Mouse (Mus musculus): ENCODE results near the gene Stk38l. TPM values are rescaled to one million over a fixed set of nuclear protein-coding genes. Genes with fewer than 3 reads are reported as not detected.
A peak's percentile ranks its signal among the peaks of the same experiment; 100 is the strongest.

Stk38l gene
- polyA plus RNA-seq, 1 experiment: not detected

GRCm38 (mm10) chr6:146697767-146698166, 27.0 kb upstream of the Stk38l start:
- Histone ChIP-seq H3K4me3 (ENCODE audit: insufficient read depth, low read depth, low read length) (no peak overlapping the region), H3K27ac (ENCODE audit: insufficient read depth, low read depth, low read length) (peak overlapping the region; percentile 92), H3K4me1 (ENCODE audit: control insufficient read depth, insufficient read depth, low read length) (peaks cover 19% of the 10 kb centered on the region)
- TF ChIP-seq POLR2A (IDR thresholded peaks at IDR 0.05; ENCODE audit: insufficient read depth, low read depth, low read length) (no peak), CTCF (IDR thresholded peaks at IDR 0.05; ENCODE audit: insufficient read depth, low read depth, low read length) (no peak)
- WGBS: 17% methylated on average over 5 of the region's 5 CpGs

DNA sequence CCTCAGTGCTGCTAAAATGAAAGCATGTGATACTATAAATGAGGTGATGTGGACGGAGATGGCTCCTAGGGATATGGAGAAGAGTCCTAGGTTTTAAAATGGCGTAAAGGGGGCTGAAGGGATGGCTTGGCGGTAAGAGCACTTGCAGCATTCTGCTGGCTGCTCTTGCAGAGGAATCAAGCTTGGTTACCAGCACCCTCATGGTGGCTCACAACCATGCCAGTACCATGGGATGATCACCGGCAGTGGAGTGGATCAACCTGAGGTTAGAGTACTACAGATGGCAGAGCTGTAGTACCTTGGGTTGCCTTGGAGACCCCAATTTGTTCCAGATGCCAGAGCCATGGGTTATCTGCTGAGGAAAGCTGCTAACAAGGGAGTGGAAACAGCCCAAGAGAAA, 26.4 kb upstream of the Stk38l start:
- WGBS: 80% methylated on average over 4 of the region's 4 CpGs
- TF ChIP-seq POLR2A (IDR thresholded peaks at IDR 0.05; ENCODE audit: insufficient read depth, low read depth, low read length) (no peak), CTCF (IDR thresholded peaks at IDR 0.05; ENCODE audit: insufficient read depth, low read depth, low read length) (no peak)
- no peak overlapping the region for H3K4me3 ChIP-seq (ENCODE audit: insufficient read depth, low read depth, low read length)
- peak overlapping the region; percentile 62 for H3K27ac ChIP-seq (ENCODE audit: insufficient read depth, low read depth, low read length)
- H3K4me1 ChIP-seq (ENCODE audit: control insufficient read depth, insufficient read depth, low read length): peaks cover 19% of the 10 kb centered on the region

GRCm38 (mm10) chr6:146700461-146700860, 24.3 kb upstream of the Stk38l start:
- Histone ChIP-seq H3K4me3 (ENCODE audit: insufficient read depth, low read depth, low read length) (no peak overlapping the region), H3K27ac (ENCODE audit: insufficient read depth, low read depth, low read length) (no peak overlapping the region), H3K4me1 (ENCODE audit: control insufficient read depth, insufficient read depth, low read length) (peaks cover 16% of the 10 kb centered on the region)
- WGBS: 95% methylated on average over 1 of the region's 1 CpGs
- TF ChIP-seq CTCF (IDR thresholded peaks at IDR 0.05; ENCODE audit: insufficient read depth, low read depth, low read length): no peak
- TF ChIP-seq POLR2A (IDR thresholded peaks at IDR 0.05; ENCODE audit: insufficient read depth, low read depth, low read length): no peak

- Histone ChIP-seq H3K4me1 (ENCODE audit: control insufficient read depth, insufficient read depth, low read length) (peaks cover 8% of the 10 kb centered on the region; the same call in 1 of the 2 replicates), H3K27ac (ENCODE audit: insufficient read depth, low read depth, low read length) (no peak overlapping the region), H3K4me3 (ENCODE audit: insufficient read depth, low read depth, low read length) (no peak overlapping the region)
- WGBS: 70% methylated on average over 11 of the region's 11 CpGs
- TF ChIP-seq CTCF (IDR thresholded peaks at IDR 0.05; ENCODE audit: insufficient read depth, low read depth, low read length) (no peak), POLR2A (IDR thresholded peaks at IDR 0.05; ENCODE audit: insufficient read depth, low read depth, low read length) (no peak)
Measured at GRCm38 (mm10) chr6:146702126-146702881, 22.5 kb upstream of the Stk38l start.

DNA sequence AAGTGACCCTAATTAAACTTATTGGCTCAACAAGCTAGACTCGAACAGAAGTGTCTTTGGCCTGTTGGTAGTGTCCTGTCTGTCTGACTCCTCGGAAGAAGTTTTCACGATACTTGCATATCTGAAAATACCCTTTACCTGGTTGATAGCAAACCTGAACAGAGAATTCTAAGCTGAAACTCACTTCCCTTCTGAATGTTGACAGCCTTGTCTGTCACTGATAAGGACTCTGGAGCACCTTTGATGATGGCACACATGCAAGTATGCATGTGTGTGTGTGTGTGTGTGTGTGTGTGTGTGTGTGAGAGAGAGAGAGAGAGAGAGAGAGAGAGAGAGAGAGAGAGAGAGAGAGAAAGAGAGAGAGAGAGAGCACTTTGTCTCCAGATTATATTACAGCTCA, 21.4 kb upstream of the Stk38l start:
- H3K4me1 ChIP-seq (ENCODE audit: control insufficient read depth, insufficient read depth, low read length): peaks cover 4% of the 10 kb centered on the region; the same call in 1 of the 2 replicates
- 90% methylated on average over 3 of the region's 3 CpGs for WGBS
- no peak overlapping the region for H3K4me3 ChIP-seq (ENCODE audit: insufficient read depth, low read depth, low read length)
- TF ChIP-seq CTCF (IDR thresholded peaks at IDR 0.05; ENCODE audit: insufficient read depth, low read depth, low read length) (no peak), POLR2A (IDR thresholded peaks at IDR 0.05; ENCODE audit: insufficient read depth, low read depth, low read length) (no peak)
- H3K27ac ChIP-seq (ENCODE audit: insufficient read depth, low read depth, low read length): no peak overlapping the region

DNA sequence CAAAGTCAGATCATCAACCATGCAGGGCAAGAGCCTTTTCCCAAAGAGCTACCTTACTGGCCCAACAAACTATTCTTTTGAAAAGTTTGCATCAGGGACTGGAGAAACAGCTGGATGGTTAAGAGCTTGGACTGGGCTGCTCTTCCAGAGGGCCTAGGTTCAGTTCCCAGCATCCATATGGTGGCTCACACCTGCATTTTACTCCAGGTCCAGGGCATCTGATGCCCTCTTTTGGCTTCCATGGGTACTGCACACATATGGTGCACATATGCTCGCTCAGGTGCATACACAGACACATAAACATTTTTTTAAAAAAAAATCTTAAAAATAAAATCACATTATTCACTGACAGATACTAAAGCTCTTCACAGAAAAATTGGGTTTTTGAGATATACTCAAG, 19.2 kb upstream of the Stk38l start:
- no peak for TF ChIP-seq POLR2A (IDR thresholded peaks at IDR 0.05; ENCODE audit: insufficient read depth, low read depth, low read length)
- no peak for TF ChIP-seq CTCF (IDR thresholded peaks at IDR 0.05; ENCODE audit: insufficient read depth, low read depth, low read length)
- Histone ChIP-seq H3K27ac (ENCODE audit: insufficient read depth, low read depth, low read length) (no peak overlapping the region), H3K4me3 (ENCODE audit: insufficient read depth, low read depth, low read length) (no peak overlapping the region), H3K4me1 (ENCODE audit: control insufficient read depth, insufficient read depth, low read length) (no peaks in the 10 kb centered on the region)
- 95% methylated on average over 1 of the region's 1 CpGs for WGBS

GRCm38 (mm10) chr6:146719606-146720005, 5.2 kb upstream of the Stk38l start:
- Histone ChIP-seq H3K4me1 (ENCODE audit: control insufficient read depth, insufficient read depth, low read length) (no peaks in the 10 kb centered on the region), H3K4me3 (ENCODE audit: insufficient read depth, low read depth, low read length) (no peak overlapping the region), H3K27ac (ENCODE audit: insufficient read depth, low read depth, low read length) (no peak overlapping the region)
- TF ChIP-seq POLR2A (IDR thresholded peaks at IDR 0.05; ENCODE audit: insufficient read depth, low read depth, low read length) (no peak), CTCF (IDR thresholded peaks at IDR 0.05; ENCODE audit: insufficient read depth, low read depth, low read length) (no peak)
- WGBS: 91% methylated on average over 1 of the region's 1 CpGs

GRCm38 (mm10) chr6:146723805-146724204, 990 bp upstream of the Stk38l start:
- H3K27ac ChIP-seq (ENCODE audit: insufficient read depth, low read depth, low read length): no peak overlapping the region
- WGBS: 86% methylated on average over 3 of the region's 3 CpGs

GRCm38 (mm10) chr6:146725384-146725791, 593 bp downstream of the Stk38l start:
- Histone ChIP-seq H3K27ac (ENCODE audit: insufficient read depth, low read depth, low read length) (peak overlapping the region; percentile 47; the same call in 1 of the 2 replicates), H3K4me1 (ENCODE audit: control insufficient read depth, insufficient read depth, low read length) (no peaks in the 10 kb centered on the region), H3K4me3 (ENCODE audit: insufficient read depth, low read depth, low read length) (peak overlapping the region; percentile 86)
- TF ChIP-seq POLR2A (IDR thresholded peaks at IDR 0.05; ENCODE audit: insufficient read depth, low read depth, low read length): no peak
- TF ChIP-seq CTCF (IDR thresholded peaks at IDR 0.05; ENCODE audit: insufficient read depth, low read depth, low read length): no peak
- under 1% methylated on average over 30 of the region's 30 CpGs for WGBS

More at GRCm38 (mm10) chr6:146723805-146724204, 990 bp upstream of the Stk38l start:
- no peak for TF ChIP-seq POLR2A (IDR thresholded peaks at IDR 0.05; ENCODE audit: insufficient read depth, low read depth, low read length)
- no peak for TF ChIP-seq CTCF (IDR thresholded peaks at IDR 0.05; ENCODE audit: insufficient read depth, low read depth, low read length)
- no peak overlapping the region for H3K4me3 ChIP-seq (ENCODE audit: insufficient read depth, low read depth, low read length)
- H3K4me1 ChIP-seq (ENCODE audit: control insufficient read depth, insufficient read depth, low read length): no peaks in the 10 kb centered on the region

All from olfactory bulb, adult 2 months (tissue).